Mouse (Mus musculus) liver, postnatal 0 days (tissue): ENCODE measurements around the gene Mdn1. TPM values are rescaled to one million over a fixed set of nuclear protein-coding genes. Genes with fewer than 3 reads are reported as not detected.
A peak's percentile ranks its signal among the peaks of the same experiment; 100 is the strongest.

Experiments
- ATAC-seq: fragments of 200-750 bp; cut with Nextera tagmentation; 2 replicates; pipeline ENCODE4 v1.8.0; 2017; ENCODE audit warnings: mild to moderate bottlenecking, moderate library complexity
- DNase-seq: peaks from one replicate; pipeline ENCODE4 v3.0.0-alpha.2; 2016
- H3K27ac ChIP-seq: fragments of 300-500 bp; sonication (generic); 2 replicates; pipeline ENCODE4 v1.5.1; 2014; ENCODE audit warnings: antibody characterized with exemption, moderate library complexity, mild to moderate bottlenecking, low read depth
- H3K27me3 ChIP-seq: fragments of 300-500 bp; sonication (generic); 2 replicates; pipeline ENCODE4 v1.6.1; 2014; ENCODE audit warnings: low read length, control low read depth, mixed read lengths; ENCODE audit not compliant: insufficient read depth
- H3K36me3 ChIP-seq: fragments of 300-500 bp; sonication (generic); replicated peaks from 2 replicates; pipeline ENCODE4 v1.6.1; 2014; ENCODE audit warnings: mild to moderate bottlenecking, control low read depth, low read length, moderate library complexity, mixed read lengths; ENCODE audit not compliant: insufficient read depth
- H3K4me1 ChIP-seq: fragments of 300-500 bp; sonication (generic); 2 replicates; pipeline ENCODE4 v1.6.1; 2014; ENCODE audit warnings: antibody characterized with exemption, mild to moderate bottlenecking, control low read depth; ENCODE audit not compliant: insufficient read depth
- H3K4me2 ChIP-seq: fragments of 300-500 bp; sonication (generic); 2 replicates; pipeline ENCODE4 v1.6.1; 2014; ENCODE audit warnings: low read depth, mild to moderate bottlenecking, low read length, moderate library complexity, mixed read lengths
- H3K4me3 ChIP-seq: fragments of 300-500 bp; sonication (generic); 2 replicates; pipeline ENCODE4 v1.5.1; 2014; ENCODE audit warnings: low read depth, low read length
- H3K9ac ChIP-seq: fragments of 300-500 bp; sonication (generic); replicated peaks from 2 replicates; pipeline ENCODE4 v1.6.1; 2014; ENCODE audit warnings: mild to moderate bottlenecking, moderate library complexity
- H3K9me3 ChIP-seq: fragments of 300-500 bp; sonication (generic); 2 replicates; pipeline ENCODE4 v1.6.1; 2016; ENCODE audit warnings: mild to moderate bottlenecking, control low read depth, low read length, mixed read lengths
- CTCF ChIP-seq: sonication (generic); IDR thresholded peaks from 2 replicates; pipeline ENCODE4 v1.5.1; 2016; ENCODE audit warnings: antibody characterized with exemption, low read depth
- EP300 ChIP-seq: IDR thresholded peaks from 2 replicates; pipeline ENCODE4 v1.6.1; 2016; ENCODE audit warnings: antibody characterized with exemption, low read depth, mild to moderate bottlenecking
- WGBS: fragments of 180-500 bp; shearing (Covaris S2); extraction: QIAGEN DNeasy Blood & Tissue Kit; methylation state at CpG from one replicate; pipeline ENCODE4 v1.1.7; 2014; ENCODE audit not compliant: insufficient replicate concordance; 5-methylcytosine and 5-hydroxymethylcytosine counted together
- polyA plus RNA-seq: library from polyadenylated mRNA; unstranded; fragments of >200 nt; fragmentation: Nextera tagmentation; extraction: Ambion mirVana; gene quantifications from 2 replicates; pipeline ENCODE4 v1.2.1, GENCODE M21; 2015

Gene Mdn1
- polyA plus RNA-seq, 1 experiment from 2014 or later = 3.8 TPM

GRCm38 (mm10) chr4:32768046-32768445, 111.1 kb downstream of the Mdn1 start:
- TF ChIP-seq EP300 = no peak
- TF ChIP-seq CTCF = no peak
- Histone ChIP-seq H3K4me1 (no peaks in the 10 kb centered on the region; the same call in 1 of the 2 replicates), H3K27me3 (no peaks in the 10 kb centered on the region), H3K9me3 (no peaks in the 10 kb centered on the region), H3K36me3 (peaks cover 28% of the 10 kb centered on the region), H3K4me2 (peak overlapping the region; percentile 34; the same call in 1 of the 2 replicates), H3K4me3 (no peak overlapping the region), H3K27ac (no peak overlapping the region), H3K9ac (no peak overlapping the region)
- ATAC-seq = peak; percentile 59
- 55% methylated on average over 10 of the region's 10 CpGs for WGBS
- DNase-seq = peak; percentile 70

GRCm38 (mm10) chr4:32770284-32770810, 113.4 kb downstream of the Mdn1 start:
- ATAC-seq (no peak), DNase-seq (no peak)
- H3K36me3 ChIP-seq = peaks cover 32% of the 10 kb centered on the region
- no peak overlapping the region for H3K27ac ChIP-seq
- WGBS = 86% methylated on average over 7 of the region's 7 CpGs
- H3K9me3 ChIP-seq = no peaks in the 10 kb centered on the region
- H3K4me2 ChIP-seq = no peak overlapping the region
- no peak overlapping the region for H3K9ac ChIP-seq
- no peaks in the 10 kb centered on the region for H3K27me3 ChIP-seq
- H3K4me3 ChIP-seq = no peak overlapping the region
- TF ChIP-seq CTCF (peak; percentile 55), EP300 (no peak)
- H3K4me1 ChIP-seq = no peaks in the 10 kb centered on the region; the same call in 1 of the 2 replicates

GRCm38 (mm10) chr4:32779996-32780395, 123.1 kb downstream of the Mdn1 start:
- no peaks in the 10 kb centered on the region for H3K27me3 ChIP-seq
- 0 out of 2 replicates have a peak, but pooled peaks have one; percentile 29 for ATAC-seq
- no peak overlapping the region for H3K27ac ChIP-seq
- H3K9me3 ChIP-seq = no peaks in the 10 kb centered on the region
- H3K4me2 ChIP-seq = no peak overlapping the region
- H3K4me1 ChIP-seq = no peaks in the 10 kb centered on the region
- no peak overlapping the region for H3K4me3 ChIP-seq
- DNase-seq = no peak
- 77% methylated on average over 4 of the region's 4 CpGs for WGBS
- no peak for TF ChIP-seq CTCF
- TF ChIP-seq EP300 = no peak
- no peak overlapping the region for H3K9ac ChIP-seq
- 0 out of 2 replicates have a peak, but pooled peaks cover 8% of the 10 kb centered on the region for H3K36me3 ChIP-seq

GRCm38 (mm10) chr4:32787110-32787509, 130.2 kb downstream of the Mdn1 start:
- WGBS = 71% methylated on average over 1 of the region's 1 CpGs
- H3K9me3 ChIP-seq = no peaks in the 10 kb centered on the region
- H3K9ac ChIP-seq = no peak overlapping the region
- ATAC-seq (peak; percentile 78), DNase-seq (no peak)
- H3K4me2 ChIP-seq = no peak overlapping the region
- H3K4me1 ChIP-seq = no peaks in the 10 kb centered on the region
- no peaks in the 10 kb centered on the region for H3K27me3 ChIP-seq
- H3K36me3 ChIP-seq = no peaks in the 10 kb centered on the region
- H3K4me3 ChIP-seq = no peak overlapping the region
- TF ChIP-seq CTCF (no peak), EP300 (peak; percentile 54; the same call in 1 of the 2 replicates)
- H3K27ac ChIP-seq = no peak overlapping the region

DNA sequence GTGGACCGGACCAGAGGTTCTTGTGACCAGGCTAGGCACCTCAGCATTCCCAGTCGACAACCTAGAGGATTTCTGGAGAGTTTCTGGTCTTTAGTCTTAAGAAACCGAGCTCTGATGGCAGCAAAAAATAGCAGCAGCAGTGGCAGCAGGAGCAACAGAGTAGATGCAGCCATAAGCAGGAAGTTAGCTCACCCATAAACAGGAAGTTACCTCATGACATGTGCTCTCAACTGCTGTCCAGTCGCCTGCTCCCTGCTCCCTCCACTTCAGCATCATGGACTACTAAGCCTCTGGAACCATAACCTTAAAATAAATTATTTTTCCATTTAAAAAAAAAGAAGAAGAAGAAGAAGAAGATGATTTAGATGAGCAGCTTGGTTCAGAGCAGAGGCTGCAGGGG, 132.1 kb downstream of the Mdn1 start:
- TF ChIP-seq CTCF (no peak), EP300 (no peak)
- Histone ChIP-seq H3K9ac (no peak overlapping the region), H3K27ac (no peak overlapping the region), H3K4me3 (no peak overlapping the region), H3K9me3 (no peaks in the 10 kb centered on the region), H3K4me1 (no peaks in the 10 kb centered on the region), H3K36me3 (no peaks in the 10 kb centered on the region), H3K27me3 (no peaks in the 10 kb centered on the region), H3K4me2 (no peak overlapping the region)
- WGBS = 75% methylated on average over 4 of the region's 4 CpGs
- ATAC-seq = no peak
- no peak for DNase-seq

DNA sequence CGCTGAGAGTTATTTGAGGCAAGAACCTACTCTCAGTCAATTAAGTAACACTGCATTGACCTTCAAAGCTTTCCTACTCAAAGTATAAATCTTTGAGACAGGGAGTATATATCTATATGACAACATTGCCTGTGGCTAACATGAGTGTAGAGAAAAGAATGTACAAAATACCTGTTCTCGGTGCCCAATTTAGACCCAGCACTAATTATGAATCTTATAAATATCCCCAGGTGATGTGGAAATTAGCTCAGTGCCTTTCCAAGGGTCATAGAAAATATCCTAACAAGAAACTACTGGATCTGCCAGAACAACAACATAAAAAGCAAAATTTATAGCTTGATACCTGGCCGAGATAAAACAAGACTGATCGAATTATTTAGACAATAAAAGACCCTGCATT, 142.1 kb downstream of the Mdn1 start:
- H3K27ac ChIP-seq = no peak overlapping the region
- no peaks in the 10 kb centered on the region for H3K36me3 ChIP-seq
- no peak overlapping the region for H3K9ac ChIP-seq
- 0 out of 2 replicates have a peak, but pooled peaks cover 5% of the 10 kb centered on the region for H3K4me1 ChIP-seq
- H3K4me3 ChIP-seq = no peak overlapping the region
- no peak overlapping the region for H3K4me2 ChIP-seq
- H3K27me3 ChIP-seq = no peaks in the 10 kb centered on the region
- ATAC-seq = no peak
- no peak for TF ChIP-seq CTCF
- TF ChIP-seq EP300 = no peak
- DNase-seq = no peak
- WGBS = 95% methylated on average over 4 of the region's 4 CpGs
- no peaks in the 10 kb centered on the region for H3K9me3 ChIP-seq

- under 1% methylated on average over 53 of the region's 53 CpGs for WGBS
- ATAC-seq = peak; percentile 93
- 0 out of 2 replicates have a peak, but pooled peaks cover 5% of the 10 kb centered on the region for H3K4me1 ChIP-seq
Measured at GRCm38 (mm10) chr4:32799966-32800576, 143.2 kb downstream of the Mdn1 start, which contains the start of gene Lyrm2. Gene Lyrm2, plus strand, starts transcription at chr4:32800253.

More at GRCm38 (mm10) chr4:32799966-32800576, 143.2 kb downstream of the Mdn1 start, which contains the start of gene Lyrm2:
- H3K27ac ChIP-seq = peak within 1 kb of the TSS; percentile 98
- no peak for TF ChIP-seq EP300
- no peak for TF ChIP-seq CTCF
- peak; percentile 86 for DNase-seq
- H3K27me3 ChIP-seq = no peaks in the 10 kb centered on the region
- H3K36me3 ChIP-seq = no peaks in the 10 kb centered on the region
- H3K4me3 ChIP-seq = peak within 1 kb of the TSS; percentile 89
- H3K9ac ChIP-seq = peak within 1 kb of the TSS; percentile 87
- H3K9me3 ChIP-seq = no peaks in the 10 kb centered on the region
- H3K4me2 ChIP-seq = peak within 1 kb of the TSS; percentile 89
